Mouse (Mus musculus) liver, embryonic 14.5 days (tissue): ENCODE measurements at regions not wholly inside any gene's neighbourhood (a gene's known extent, or its start where the extent isn't known, plus 50 kb on each side); places are given as distances from the start of the nearest gene placed in this dataset.

ENCODE experiments used
- CTCF ChIP-seq: IDR thresholded peaks from 2 replicates; pipeline ENCODE4 v1.5.1; 2016; ENCODE audit warnings: antibody characterized with exemption, low read depth, control low read depth
- EP300 ChIP-seq: IDR thresholded peaks from 2 replicates; pipeline ENCODE4 v1.6.1; 2016; ENCODE audit warnings: antibody characterized with exemption, low read depth

DNA sequence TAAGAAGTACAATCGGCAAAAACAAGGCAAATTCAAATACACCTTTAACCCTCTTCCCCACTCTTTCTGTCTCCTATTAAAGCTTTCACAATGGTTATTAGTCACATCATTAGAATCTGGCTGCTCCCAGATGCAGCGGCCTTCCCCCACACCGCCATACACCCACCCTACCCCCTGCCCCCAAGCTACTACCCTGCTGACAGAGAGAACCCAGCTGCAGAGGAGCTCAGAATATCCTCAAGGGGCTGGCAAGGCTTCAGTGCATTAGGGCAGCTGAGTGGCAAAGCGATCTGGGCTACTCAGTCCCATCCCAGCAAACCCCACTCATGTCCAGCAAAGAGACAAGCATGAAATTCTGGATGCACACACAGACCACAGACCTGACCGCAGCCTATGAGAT lies 113.6 kb upstream of the Rgma start:
- TF ChIP-seq CTCF (no peak), EP300 (no peak)
